Mouse (Mus musculus) brain, embryonic 14.5 days (tissue): ENCODE results near the gene Polr2j. TPM values are rescaled to one million over a fixed set of nuclear protein-coding genes. Genes with fewer than 3 reads are reported as not detected.
A peak's percentile ranks its signal among the peaks of the same experiment; 100 is the strongest.

Experiments used
- DNase-seq: peaks from one replicate; pipeline ENCODE4 v3.0.0-alpha.2; 2011; ENCODE audit warnings: low read depth
- CTCF ChIP-seq: fragments of 200-500 bp; IDR thresholded peaks from 2 replicates; pipeline ENCODE4 v1.5.1; 2012; ENCODE audit warnings: inconsistent platforms, mild to moderate bottlenecking, moderate library complexity, borderline replicate concordance; ENCODE audit not compliant: insufficient read depth, insufficient read length; ENCODE audit errors: extremely low read depth
- POLR2A ChIP-seq: fragments of 200-500 bp; IDR thresholded peaks from 2 replicates; pipeline ENCODE4 v1.6.1; 2012; ENCODE audit warnings: mild to moderate bottlenecking, inconsistent platforms, borderline replicate concordance; ENCODE audit not compliant: poor library complexity, insufficient read depth, insufficient read length, severe bottlenecking; ENCODE audit errors: extremely low read depth
- polyA plus RNA-seq: library from polyadenylated mRNA; depleted of rRNA; stranded (reverse); fragments of >200 nt; gene quantifications from 2 replicates; pipeline ENCODE4 v1.2.3, GENCODE M21; 2012; rRNA removed

Polr2j gene
- polyA plus RNA-seq, result 144 and 199 TPM in 2 replicates

GRCm38 (mm10) chr5:136115891-136116783, at the start of gene Polr2j:
Gene Polr2j (plus strand): TSS chr5:136116631.
- TF ChIP-seq POLR2A (peak; percentile 59; the same call in 1 of the 2 replicates), CTCF (peak; percentile 98)

GRCm38 (mm10) chr5:136069411-136069810, 47.0 kb upstream of the Polr2j start:
- TF ChIP-seq CTCF, result no peak
- DNase-seq, result no peak

More at GRCm38 (mm10) chr5:136115891-136116783, at the start of gene Polr2j:
- DNase-seq, result peak; percentile 99

GRCm38 (mm10) chr5:136073051-136073450, 43.4 kb upstream of the Polr2j start:
- TF ChIP-seq POLR2A (no peak), CTCF (no peak)
- no peak for DNase-seq

DNA sequence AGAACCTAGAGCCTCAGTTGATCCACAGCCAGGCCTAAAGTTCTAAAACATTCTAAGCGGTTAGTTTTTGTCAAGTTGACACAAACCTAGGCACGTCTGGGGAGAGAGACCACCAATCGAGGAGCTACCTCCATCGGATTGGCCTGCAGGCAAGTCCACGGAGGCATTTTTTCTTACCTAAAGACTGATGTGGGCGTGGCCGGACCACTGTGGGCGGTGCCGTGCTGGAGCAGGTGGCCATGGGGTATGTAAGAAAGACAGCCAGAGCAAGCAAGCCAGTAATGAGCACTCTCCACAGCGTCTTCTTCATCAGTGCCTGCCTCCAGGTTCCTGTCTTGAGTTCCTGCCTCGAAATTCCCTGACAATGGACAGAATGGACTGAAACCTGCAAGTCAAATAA, 42.9 kb upstream of the Polr2j start:
- DNase-seq, result no peak
- TF ChIP-seq POLR2A, result no peak
- TF ChIP-seq CTCF, result no peak

DNA sequence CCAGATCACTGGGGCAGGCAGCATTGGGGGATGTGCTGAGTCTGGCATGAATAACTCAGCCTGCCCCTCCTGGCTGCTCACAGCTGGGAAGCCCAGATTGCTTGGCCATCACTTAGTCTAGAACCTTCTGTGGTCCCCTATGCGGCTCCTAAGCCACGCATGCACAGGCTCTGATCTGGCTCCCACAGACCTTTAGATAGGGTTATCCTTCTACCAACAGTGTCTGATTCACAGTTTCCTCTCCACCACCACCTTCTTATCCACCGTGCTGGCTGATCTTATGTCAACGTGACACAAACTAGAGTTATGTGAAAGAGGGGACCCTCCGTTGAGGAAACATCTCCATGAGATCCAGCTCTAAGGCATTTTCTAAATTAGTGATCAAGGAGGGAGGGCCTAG, 41.4 kb upstream of the Polr2j start:
- no peak for DNase-seq
- no peak for TF ChIP-seq CTCF

GRCm38 (mm10) chr5:136076284-136076683, 40.1 kb upstream of the Polr2j start:
- peak; percentile 61 for DNase-seq
- TF ChIP-seq POLR2A (no peak), CTCF (no peak)

DNA sequence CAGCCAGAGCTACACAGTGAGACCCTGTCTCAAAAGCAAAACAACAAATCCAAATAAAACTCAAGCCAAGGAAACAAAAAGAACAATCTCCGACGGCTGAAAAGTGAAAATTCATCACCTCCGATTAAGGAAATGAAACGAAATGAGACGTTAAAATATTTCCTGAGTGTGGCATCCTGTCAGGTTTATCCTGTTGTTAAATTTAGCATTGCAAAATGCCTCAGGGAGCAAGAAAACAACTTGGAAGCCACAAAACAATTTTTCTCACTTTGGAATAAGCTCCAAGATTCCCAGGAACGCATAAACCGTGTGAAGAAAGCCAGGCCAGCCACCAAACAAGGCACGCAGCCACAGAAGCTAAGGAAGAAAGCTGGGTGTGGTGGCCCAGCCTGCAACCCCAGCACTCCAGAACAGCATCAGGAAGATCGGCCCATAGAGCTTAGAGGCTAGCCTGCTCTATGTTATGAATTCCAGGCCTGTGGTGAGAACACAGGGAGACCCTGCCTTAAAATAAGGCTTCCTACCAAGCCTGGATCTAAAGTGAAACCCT, 39.4 kb upstream of the Polr2j start:
- no peak for DNase-seq
- no peak for TF ChIP-seq POLR2A
- TF ChIP-seq CTCF, result no peak

DNA sequence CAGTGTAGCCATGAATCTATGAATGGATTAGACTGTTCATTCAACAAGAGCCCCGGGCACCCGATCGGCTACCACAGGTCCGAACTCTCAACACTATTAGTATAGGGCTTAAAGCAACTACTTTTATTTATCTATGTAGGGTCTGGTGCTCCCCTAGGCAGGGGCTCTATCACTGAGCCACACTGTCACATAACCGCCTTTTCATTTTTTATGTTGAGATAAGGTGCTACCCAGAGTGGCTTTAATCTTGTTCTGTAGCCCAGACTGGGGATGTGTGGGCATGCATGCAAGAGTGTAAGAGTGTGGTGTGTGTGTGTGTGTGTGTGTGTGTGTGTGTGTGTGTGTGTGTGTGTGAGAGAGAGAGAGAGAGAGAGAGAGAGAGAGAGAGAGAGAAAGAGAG, 38.3 kb upstream of the Polr2j start:
- no peak for DNase-seq
- TF ChIP-seq CTCF, result no peak
- no peak for TF ChIP-seq POLR2A

GRCm38 (mm10) chr5:136082345-136082744, 34.1 kb upstream of the Polr2j start:
- TF ChIP-seq POLR2A (no peak), CTCF (peak; percentile 11; the same call in 1 of the 2 replicates)
- DNase-seq, result no peak

- TF ChIP-seq POLR2A (no peak), CTCF (no peak)
Measured at GRCm38 (mm10) chr5:136083669-136084107, 32.7 kb upstream of the Polr2j start, which contains the start of gene Rasa4. Gene Rasa4 (plus strand): TSS chr5:136083916.

DNA sequence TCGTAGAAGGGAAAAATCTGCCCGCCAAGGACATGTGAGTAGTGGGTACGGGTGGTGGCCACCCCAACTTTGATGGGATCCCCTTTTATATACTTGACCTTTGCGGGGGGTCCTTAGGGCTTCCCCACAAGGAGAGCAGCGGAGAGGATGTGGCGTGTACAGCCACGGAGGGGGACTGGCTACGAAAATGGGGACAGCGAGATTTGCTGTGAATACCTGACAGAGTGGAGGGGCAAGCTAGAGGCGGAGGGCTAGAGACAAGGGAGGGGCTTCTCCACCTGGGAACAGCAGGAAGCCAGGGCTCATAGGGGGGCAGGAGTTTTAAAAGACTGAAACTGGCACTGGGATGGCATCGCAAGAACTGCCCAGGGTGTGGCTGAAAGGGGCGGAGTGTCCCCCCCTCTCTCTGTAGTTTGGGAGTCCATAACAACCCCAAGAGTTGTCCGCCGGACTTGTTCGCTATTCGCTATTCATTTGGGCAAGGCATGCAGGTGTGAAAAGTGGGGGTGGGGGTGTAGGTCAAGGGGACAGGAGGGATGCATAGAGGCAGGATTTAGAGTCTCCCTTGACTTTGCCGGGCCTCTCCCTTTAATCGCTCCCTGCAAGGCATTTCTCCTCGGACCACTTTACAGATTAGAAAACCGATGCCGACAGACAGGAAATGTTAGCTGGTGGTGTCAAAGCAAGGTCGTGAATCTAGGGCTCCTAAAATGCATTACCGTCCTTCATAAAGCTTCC, 32.1 kb upstream of the Polr2j start:
- TF ChIP-seq POLR2A, result no peak
- no peak for TF ChIP-seq CTCF
- no peak for DNase-seq

More at GRCm38 (mm10) chr5:136083669-136084107, 32.7 kb upstream of the Polr2j start, which contains the start of gene Rasa4:
- peak; percentile 97 for DNase-seq

- DNase-seq, result peak; percentile 82
- TF ChIP-seq POLR2A (no peak), CTCF (no peak)
Measured at GRCm38 (mm10) chr5:136084891-136085651, 31.4 kb upstream of the Polr2j start.
